Mouse (Mus musculus): ENCODE data around the gene Cyba.
A peak's percentile ranks its signal among the peaks of the same experiment; 100 is the strongest.

The Cyba gene

DNA sequence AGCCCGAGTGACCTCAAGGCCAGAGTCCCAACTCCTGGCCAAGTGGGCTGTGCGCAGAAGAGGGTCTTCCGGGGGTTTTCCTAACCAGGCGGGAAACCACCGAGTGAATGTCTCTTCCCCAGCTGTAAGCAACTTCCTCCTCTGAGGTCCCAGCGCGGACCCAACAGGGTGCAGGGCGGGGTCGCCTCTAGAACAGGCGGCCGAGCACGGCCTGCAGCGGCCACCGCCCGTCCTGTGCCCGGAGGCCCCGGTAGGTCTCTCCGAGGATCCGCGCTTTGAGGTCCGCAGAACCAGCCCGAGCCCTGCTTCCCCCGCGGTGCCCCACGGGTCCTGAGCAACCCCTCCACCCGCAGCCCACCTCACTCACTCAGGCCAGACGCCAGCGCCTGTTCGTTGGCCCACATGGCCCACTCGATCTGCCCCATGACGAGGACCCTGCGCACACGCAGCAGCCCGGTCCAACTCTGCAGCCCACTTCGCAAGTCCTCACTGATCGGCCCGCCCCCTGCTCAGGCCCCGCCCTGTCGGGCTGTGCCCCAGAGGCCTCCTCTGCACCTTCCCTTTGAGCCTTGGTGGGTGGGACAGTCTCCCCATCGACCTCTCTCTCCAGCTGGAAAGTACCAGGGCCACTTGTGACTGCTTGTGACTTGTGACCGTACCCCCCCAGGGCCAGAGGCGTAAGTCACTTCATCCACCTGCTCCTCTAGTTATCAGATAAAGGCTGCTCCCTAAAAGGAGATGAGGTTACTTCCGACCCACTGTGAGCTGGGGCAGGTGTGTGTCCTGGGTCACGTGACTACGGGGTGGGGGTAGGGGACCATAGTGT lies at the start of gene Cyba:
TSS of gene Cyba (minus strand) at position 488 of the 826 bp plus-strand sequence.
- DNase-seq (ENCODE audit: low spot score in 2 of 2), result no peak

DNA sequence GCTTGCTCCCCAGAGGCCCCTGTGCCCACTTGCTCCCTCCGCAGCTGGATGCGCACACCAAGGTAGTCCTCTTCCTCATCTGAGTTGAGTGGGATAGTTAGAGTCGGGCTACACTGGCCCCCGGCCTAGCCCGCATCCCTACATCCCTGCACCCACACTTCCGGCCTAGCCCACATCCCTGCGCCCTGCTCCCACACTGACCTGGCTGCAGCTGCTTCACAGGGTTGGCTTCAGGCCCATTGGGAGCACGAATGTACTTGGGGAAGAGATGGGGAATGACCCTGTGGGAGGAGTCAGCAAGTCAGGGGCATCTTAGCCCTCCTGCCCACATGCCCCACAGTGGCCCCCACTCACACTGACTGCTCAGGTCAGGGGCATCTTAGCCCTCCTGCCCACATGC lies 49.7 kb upstream of the Cyba start:
- no peak for DNase-seq (ENCODE audit: low spot score in 2 of 2)

DNA sequence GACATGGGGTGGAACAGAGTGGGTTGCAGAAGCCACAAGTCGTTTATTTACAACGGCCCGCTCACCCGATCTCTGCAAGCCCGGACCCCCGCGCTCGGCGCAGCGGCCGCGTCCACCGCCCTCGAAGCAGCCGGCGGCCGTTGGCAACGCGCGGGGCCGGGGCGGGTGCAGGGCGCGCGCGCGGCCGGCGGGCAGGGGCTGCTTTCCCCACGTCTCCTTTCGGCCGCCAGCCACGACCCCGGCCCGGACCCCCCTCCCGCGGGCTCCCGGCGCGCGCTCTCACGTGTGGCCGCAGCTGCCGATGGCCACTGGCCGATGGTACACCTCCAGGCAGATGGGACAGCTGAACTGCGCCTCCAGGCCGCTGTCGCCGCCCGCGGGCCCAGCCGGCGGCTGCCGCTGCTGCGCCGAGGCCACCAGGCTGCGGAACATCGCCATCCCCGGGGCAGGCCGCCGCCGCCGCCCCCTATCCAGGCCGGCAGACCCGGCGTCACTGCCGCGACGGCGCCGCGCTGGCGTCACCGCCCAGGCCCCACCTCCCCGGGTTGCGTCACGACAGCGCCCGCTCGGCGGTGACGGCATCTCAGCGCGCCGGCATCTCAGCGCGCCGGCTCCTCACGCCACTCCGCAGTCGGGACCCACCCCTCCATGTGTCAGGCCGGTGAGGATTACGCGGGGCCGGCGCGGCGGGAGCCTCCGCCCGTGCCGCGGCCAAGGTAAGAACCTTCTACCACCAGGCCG lies 43.0 kb upstream of the Cyba start, which contains the start of the genes Rnf166 and Ctu2:
TSS of gene Rnf166 (minus strand) at position 485 of the 741 bp plus-strand sequence.
TSS of gene Ctu2 (plus strand) at position 564 of the 741 bp plus-strand sequence.
- peak; percentile 89 to 92 for DNase-seq (ENCODE audit: low spot score in 2 of 2)

DNA sequence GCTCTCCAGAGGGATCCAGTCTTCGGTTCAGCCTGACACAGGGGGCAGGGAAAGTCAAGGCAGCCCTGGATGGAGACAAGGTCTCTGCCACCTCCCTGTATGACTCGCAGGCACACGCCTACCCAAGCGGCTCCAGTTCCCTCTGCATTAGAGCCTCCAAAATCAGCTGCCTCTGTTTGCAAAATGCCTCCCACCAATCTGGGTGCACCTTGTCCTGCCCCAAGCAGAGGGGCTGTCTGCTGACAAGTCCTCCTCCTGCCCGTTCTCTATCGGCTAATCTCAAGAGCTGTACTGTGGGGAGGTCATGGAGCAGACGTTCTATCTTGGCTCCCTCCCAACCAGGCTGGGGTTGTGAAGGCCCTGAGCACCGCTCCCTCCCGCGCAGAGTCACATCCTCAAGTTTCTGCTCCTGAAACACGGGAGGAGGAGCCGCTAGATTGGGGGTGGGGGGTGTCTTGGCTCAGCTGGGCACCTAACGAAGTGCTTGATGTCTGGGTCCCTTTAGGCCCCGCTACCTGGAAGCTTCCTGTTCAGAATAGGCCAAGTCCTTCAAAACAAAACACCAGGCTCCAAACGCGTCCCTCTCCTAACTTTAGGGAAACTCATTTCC lies 42.3 kb upstream of the Cyba start:
- DNase-seq (ENCODE audit: low spot score in 2 of 2), result peak in 1 of 2 experiments; percentile 40

DNA sequence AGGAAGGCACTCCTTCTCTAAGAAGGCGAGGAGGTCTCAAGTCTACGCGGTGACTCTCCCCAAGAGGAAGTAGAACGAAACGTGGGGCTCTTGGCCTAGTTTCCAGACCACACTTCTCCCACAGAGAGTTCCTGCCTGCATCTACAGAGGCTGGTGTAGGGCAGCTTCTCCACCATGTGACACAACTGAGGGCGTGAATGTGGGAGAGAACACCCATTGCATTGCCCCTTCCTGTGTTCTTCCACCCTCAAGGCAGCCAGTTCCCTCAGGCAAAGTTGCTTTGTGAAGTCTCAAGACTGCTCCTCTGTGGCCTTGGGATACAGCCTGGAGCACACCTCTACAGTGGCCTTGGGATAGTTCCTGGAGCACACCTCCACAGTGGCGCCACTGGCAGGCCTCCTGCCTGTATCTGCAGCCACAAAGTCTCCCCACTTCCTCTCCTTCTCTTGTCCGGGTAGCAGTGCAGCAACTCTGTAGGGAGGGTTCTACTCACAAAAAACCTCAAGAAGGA lies 41.2 kb upstream of the Cyba start:
- DNase-seq (ENCODE audit: low spot score in 2 of 2), result no peak

DNA sequence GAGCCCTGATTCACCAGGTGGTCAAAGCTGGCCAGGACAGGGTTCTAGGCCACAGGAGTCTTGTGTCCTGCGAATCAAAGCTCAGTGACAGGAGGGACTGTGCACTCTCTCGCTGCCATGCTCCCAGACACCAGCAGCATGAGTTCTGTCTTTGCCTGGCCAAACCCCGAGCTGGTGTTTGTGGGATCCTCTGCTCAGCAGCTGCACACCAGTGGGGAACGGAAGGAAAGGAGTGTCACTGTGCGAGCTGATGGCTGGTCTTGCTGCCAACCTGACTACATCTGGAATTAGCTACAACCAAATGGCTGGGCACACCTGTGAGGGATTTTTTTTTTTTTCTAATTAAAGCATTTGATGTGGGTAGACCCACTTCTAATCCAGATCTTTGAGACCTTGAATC lies 38.0 kb upstream of the Cyba start:
- DNase-seq (ENCODE audit: low spot score in 2 of 2), result no peak

DNA sequence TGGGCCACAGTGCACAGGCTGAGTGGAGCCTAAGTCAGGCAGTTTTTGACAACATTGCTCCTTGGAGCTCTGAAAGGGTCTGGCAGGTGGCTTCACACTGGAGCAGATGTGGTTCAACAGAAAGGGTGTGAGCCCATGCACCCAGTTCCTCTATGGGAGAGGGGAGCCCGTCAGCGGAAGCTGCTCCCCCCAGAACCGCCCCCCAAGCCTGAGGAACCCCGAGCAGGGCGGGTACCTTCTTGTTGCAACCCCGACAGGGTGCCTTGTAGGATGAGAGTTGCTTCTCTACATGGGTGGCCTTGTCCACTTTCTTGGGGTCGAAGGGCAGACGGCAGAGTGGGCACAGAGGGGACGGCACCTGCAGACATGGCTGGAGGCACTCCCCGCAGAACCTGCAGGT lies 37.2 kb upstream of the Cyba start:
- DNase-seq (ENCODE audit: low spot score in 2 of 2), result no peak

DNA sequence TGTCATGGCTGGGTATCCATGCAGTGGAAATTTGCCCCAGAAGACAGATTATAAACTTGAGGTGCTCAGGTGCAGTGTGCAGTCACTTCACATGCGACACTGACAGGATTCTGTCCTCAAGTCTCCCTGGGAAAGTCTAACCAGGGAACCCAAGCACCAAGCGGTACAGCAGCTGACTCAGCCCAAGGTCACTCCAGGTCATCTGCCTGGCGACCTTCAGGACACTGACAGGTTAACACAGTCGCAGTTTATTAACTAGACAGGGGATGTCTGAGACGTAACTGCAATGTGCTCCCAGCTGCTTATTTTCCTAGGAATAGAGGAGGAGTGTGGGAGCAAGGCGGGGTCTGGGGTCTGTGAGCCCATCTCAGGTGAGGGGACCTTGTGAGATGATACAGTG lies 36.7 kb upstream of the Cyba start:
- no peak for DNase-seq (ENCODE audit: low spot score in 2 of 2)

DNA sequence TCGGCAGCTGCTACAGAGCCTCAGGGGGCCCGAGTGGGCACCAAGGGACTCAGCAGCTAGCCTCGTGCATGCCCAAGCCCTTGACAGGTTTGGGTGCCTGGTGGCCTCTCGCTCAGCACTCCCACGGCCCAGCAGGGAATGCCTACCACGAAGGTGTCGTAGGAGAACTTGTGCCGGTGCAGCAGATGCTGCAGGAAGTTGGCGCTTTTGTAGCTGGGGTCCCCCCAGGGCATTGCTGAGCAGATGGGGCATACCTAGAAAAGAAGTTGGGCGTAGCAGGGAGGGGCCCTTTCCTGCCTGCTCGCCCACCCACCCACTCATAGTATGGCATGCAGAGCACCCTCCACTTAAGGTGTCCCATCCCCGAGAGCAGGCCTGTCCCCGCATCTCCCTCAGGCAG lies 35.1 kb upstream of the Cyba start:
- DNase-seq (ENCODE audit: low spot score in 2 of 2), result no peak

DNA sequence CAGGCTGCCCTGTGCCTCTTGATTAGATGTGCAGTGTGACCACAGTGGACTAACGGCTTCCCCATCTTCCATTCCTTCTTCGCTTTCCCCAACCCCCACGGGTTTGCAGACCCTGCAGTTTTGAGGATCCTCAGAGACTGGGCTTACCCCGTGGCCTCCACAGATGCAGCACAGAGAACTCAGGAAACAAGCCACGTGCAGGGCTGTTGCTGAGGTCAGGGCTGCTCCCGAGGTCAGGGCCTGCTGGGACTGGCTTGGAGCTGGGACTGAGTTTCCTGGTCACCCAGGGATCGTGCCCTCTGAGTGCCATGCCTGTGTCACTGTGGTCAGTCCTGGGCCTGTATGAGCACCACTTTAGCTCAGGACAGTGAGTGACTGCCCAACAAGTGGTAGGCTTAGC lies 32.3 kb upstream of the Cyba start:
- DNase-seq (ENCODE audit: low spot score in 2 of 2), result no peak

DNA sequence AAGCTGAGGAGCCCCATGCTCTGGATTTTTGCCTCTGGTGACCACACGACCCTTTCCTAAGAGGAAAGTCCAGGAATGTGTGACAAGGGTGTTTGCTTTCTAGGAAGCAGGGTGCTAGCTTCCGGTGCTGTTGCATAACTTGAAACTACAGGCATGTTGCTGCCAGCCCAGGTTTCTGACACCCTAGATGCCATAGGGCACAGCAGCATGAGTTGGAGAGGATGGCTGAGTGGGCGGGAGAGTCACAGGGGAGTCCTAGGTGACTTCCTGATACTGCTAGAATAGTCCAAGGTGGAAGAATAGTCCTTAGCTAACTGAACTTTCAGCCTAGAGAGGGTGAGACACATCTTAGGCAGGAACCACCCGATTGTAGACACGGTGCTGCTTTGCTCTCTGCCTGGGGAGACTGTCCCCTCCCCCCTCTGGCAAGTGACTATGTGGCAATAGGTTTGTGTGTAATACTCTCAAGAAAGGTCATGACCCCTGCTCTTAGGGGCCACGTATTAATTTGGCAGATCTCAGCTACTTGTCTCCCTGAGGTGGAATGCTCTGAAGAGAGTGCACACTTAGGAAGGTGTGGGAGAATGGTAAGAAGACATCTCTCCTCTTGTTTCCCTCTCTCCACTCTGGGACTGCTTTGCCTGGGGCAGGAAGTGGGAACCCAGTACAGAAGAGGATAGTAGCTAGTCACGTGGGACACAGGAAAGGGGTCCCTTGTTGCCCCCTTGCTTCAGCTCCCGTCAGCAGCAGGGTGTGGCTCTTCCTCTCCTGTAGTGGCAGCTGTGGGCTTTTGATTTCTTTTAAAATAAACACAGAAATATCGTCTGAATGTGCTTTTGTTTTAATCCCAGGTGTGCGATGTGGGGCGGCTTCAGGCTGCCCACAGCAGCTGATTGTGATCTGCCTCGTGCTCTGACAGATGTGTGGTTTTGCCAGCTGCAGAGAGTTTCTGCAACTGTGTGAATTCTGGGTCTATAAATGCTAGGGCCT lies 31.2 kb upstream of the Cyba start:
- DNase-seq (ENCODE audit: low spot score in 2 of 2), result no peak

DNA sequence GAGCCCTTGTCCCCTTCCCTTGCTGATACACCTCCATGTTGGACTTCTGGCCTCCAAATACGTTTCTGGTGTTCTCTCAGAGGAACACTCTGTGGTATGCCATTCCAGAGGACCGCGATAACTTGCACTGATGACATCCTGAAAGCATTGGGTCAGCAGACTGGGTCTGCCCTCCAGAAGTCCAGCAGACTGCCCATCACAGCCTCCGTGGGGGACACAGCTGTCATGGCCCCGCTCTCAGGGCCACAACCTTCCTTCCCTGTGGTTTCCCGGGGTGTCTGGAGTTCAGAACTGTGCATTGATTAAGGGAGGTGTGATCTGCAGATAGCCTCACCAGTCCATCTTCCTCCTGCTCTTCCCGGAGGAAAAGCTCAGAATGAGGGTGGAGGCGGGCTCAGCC lies 29.8 kb upstream of the Cyba start:
- no peak for DNase-seq (ENCODE audit: low spot score in 2 of 2)

DNA sequence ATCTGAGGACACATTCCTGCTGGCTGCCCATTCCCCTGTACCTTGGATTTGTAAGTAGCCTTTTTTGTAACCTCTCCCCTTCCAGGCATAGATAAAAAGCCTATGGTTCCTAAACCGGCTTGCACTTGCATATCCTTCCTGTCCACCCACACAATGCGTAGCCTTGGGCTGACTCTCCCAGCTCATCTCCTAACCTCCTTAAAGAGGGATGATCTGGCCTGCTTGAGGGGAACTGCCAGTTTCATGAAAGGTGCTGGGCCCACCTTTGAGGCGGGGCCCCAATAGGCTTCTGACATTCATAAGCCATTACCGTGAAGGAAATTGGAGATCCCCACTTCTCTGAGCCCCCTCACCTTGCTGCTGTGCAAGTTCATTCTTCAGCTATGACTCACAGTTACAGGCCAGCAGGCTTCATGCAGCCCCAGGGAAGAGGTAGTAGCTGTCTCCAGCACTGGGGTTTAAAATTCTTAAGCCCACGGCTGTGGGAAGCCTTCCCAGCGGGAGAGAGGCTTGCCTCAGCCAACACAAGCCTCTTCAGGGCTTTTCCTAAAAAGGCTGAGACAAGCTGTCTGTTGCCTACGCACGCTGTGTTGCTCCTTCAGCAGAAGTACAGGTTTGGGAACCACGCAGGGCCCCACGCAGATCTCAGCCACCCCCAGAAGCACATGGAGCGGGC lies 28.9 kb upstream of the Cyba start:
- DNase-seq (ENCODE audit: low spot score in 2 of 2), result peak; percentile 81 to 86

DNA sequence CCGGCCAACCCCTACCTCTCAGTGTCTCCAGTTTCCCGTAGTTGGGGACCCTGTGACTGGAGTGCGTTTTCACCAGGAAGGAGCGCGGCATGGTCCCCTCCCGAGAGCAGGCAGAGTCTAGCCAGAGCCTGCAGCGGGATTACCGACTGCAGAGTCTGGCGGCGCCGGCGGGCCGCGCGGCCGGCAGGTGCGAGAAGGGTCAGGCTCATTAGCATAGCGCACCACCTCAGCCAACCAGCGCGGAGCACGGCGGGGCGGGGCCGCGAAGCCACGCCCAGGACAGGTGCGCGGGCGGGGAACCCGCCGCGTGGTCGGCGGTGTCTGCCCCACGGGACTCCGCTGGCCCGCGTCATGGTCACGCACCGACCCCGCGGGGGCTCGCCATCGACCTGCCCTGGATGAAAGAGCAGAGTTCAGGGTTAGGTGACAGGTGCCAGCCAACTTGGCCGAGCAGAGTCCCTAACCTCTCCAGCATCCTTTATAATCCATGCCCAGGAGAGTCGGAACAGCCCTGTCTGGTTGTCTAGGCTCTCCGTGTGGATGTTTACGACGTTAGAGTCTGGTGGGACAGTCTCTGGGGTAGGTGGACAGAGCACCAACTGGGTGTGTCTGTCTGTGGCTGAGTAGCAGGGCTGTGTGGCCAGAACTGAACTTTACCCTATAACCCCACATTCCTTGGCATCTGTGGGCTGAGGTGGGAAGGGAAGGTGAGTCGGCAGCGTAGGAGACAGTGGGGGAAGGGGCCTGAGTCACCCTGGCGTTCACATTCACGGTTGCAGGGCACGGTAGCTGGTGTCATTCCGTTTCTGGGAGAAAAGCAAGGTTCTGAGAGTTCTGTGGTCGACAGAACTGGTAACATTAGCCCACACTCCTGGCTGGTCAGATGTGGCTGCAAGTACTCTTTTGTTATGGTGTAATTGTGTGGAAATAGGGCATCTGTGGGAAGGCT lies 28.1 kb upstream of the Cyba start, which contains the start of gene Snai3:
TSS of gene Snai3 (minus strand) at position 210 of the 949 bp plus-strand sequence.
- DNase-seq (ENCODE audit: low spot score in 2 of 2), result no peak

DNA sequence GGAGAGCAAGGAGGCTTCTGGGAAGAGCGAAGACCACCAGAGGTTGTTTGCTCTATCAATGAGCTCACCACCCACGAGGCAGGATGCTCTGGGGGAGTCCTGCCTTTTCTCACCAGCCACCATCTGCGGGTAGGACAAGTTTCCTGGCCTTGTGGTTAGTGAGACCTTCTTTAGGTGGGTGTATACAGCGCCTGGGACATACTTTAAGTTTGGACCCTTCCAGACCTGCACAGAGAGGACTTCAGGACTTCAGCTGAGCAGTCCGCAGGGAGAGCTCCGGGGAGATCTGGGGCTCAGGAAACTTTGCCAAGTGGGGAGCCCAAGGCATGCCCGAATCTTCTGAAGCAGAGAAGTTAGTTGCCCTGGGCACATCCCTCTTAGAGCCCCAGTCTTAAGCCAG lies 27.3 kb upstream of the Cyba start:
- DNase-seq (ENCODE audit: low spot score in 2 of 2), result no peak

DNA sequence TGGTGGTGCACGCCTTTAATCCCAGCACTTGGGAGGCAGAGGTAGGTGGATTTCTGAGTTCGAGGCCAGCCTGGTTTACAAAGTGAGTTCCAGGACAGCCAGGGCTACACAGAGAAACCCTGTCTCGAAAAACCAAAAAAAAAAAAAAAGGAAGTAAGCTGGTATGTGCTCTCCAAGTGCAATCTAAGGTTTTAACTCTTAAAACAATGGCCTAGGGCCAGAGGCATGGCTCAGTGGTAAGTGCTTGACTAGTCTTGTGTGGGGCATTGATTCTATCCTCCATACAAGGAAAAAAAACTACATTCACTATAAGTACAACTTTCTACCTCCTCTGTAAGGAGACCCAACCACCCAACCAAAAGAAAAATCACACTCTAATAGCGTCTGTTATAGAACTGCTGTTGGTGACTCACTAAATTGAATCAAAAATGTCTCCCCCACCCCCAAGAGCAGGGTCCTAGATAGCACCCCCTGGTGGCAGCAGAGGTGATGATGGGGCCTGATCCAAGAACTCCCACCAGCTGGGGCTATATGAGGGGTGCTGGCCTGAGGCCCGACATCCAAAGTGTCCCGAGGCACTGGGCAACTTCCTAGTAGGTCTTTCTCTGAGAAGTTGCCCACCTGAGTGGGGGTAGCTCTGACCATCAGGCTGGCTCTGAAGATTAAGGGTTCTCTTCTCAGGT lies 26.6 kb upstream of the Cyba start:
- no peak for DNase-seq (ENCODE audit: low spot score in 2 of 2)

DNA sequence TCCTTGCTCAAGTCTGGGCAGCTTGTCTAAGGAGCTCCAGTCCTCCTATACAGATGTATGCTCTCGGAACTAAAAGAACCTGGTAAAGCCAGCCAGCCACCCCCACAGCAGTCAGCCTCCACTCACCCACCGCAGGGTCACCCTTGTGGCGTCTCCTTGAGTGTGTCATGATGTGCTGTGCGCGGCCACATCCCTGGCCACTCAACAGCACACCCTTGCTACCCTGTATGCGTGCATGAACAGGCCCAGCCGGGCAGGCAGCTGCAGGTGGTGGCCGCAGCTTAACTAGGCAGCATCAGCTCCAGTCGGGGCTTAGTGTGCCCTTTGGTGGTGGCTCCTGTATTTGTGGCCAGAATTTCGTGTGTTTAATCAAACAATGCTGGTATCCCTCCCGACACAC lies 24.4 kb upstream of the Cyba start:
- no peak for DNase-seq (ENCODE audit: low spot score in 2 of 2)

DNA sequence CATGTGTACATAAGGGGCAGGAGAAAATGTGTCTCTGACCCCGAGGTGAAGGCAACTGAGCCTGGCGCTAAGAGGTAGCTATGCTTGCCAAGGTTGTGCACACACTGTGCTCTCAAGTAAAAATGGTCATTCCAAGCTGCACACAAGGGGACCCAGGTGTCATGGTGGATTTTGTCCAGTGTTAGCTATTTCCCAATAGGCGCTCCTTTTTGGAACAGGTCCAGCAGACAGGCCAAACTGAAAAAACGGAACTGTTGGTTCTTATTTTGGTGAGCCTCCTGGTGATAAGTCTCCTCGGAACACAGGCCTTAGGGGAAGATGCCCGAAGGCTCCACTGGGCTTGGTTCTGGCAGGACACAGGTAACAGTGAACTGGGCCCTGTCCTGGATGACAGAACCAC lies 21.7 kb upstream of the Cyba start:
- no peak for DNase-seq (ENCODE audit: low spot score in 2 of 2)

DNA sequence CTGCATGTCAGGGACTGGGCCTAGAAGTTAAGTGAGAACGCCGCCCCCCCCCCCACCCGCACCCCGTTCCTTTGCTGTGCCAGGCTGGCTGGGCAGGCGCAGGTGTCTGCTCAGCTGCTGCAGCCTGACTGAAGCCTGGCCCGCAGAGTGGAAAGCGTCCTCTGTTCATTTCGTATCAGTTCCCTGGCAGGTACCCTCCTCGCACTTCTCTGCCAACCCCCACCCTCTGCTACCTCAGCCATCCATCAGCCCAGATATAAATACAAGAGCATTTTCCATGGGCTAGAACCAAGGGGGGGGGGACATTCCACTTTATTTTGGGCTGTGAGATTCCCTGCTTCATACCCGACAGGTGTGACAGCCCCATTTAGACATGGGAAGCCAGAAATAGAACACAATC lies 19.4 kb upstream of the Cyba start:
- DNase-seq (ENCODE audit: low spot score in 2 of 2), result no peak

Measured in right cerebral cortex, adult 2 months (tissue).